Mouse (Mus musculus) v-Abl transformed pro-B cells (cell line): ENCODE data around the gene 1810010D01Rik.

Experiments
- in situ Hi-C, 2 experiments: fragments of 400-800 bp; cut with MboI; formaldehyde crosslinking; loops; one replicate each; pipeline ENCODE4 v1.15.1; 2025; ENCODE audit not compliant: unreplicated experiment in 2 of 2

1810010D01Rik gene

DNA sequence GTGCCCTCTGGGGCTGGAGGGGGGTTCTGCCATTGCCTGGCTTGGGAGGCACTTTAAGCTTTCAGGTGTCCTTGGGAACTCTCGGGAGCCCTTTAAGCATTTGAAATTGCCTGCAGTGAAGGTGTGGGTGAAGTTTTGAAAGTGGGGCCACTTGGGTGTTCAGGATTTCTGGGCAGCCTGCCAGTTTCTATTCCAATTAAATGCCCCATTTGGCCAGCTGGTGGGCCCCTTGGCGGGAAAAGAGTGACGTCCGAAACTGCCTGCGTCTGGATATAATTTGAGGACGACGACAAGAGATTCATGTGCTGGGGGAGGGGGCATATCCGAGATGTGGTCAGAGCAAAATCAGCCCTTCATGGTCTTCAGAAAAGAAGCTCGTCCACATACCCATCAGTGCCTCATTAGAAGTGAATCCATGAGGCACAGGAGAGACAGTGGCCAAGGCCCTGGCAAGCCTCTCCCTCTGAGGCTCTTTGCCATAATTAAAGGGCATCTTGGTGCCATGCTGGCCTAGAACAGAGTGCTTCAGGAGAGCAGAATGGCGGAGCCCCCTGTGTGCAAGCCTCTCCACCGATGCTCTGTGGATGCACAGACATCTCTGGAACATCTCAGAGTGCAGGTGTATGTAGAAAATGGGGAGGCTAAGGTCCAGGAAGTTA lies 26.4 kb downstream of the 1810010D01Rik start:
- in situ Hi-C loops = no loop called here

- in situ Hi-C loops = no loop called here
Measured at GRCm38 (mm10) chr7:145179691-145180091, 28.2 kb downstream of the 1810010D01Rik start.

DNA sequence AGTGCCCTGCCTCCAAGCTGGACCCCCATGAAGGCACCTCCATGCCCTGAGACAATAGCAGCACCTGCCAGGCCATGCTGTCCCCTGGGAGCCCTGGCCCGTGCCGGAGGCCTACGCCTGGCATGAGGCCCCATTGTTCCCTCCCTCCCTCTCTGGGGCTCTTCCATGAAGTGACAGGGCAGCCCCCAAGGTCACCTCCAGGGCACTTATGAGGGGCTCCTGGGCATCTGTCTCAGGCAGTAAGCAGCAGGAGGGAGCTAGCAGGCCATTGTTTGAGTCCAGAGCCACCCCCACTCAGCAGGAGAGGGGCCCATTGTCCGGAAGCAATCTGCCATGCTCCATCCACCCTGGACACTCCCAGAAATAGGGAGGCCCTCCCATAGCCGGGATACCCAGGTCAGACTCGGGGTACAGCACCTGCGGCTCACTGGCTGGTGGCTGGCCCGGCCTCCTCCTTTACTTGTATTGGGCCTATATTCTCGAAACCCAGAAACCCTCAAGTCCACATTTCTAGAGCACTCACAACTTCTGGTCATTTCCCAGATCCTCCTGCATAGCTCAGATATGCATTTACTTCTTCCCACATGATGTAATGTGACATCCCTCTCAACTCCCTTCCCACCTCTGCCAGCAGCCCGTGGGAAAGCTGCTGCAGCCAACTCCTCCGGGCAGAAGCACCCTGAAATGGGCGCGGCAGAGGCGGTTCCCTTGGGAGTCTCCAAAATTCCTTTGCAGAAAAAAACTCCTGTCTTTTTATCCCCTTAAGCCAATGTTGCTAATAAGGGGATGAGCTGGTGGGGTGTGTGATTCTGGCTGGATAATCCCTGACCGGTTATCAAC lies 30.9 kb downstream of the 1810010D01Rik start:
- in situ Hi-C loops = no loop called here

- in situ Hi-C loops = no loop called here
Measured at GRCm38 (mm10) chr7:145173563-145173962, 34.4 kb downstream of the 1810010D01Rik start.

DNA sequence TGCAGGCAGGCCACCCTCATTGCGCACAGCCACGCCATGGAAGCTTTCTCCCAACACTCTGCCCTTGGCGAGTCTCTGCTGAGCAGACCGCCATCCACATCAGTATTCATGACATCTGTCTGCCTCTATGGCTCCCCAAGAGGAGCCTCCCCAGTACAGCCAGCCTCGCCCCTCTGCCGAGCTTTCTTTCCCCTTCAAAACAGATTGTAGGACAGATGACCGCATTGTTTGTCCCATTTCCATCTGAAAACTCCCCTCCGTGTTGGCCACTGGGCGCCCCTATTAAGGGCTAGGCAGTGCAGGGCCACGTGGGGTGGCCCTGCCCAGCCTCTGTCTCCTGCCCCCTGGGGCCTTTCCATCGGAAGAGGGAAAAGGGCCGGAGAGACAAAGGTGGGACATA lies 34.8 kb downstream of the 1810010D01Rik start:
- in situ Hi-C loops = no loop called here

DNA sequence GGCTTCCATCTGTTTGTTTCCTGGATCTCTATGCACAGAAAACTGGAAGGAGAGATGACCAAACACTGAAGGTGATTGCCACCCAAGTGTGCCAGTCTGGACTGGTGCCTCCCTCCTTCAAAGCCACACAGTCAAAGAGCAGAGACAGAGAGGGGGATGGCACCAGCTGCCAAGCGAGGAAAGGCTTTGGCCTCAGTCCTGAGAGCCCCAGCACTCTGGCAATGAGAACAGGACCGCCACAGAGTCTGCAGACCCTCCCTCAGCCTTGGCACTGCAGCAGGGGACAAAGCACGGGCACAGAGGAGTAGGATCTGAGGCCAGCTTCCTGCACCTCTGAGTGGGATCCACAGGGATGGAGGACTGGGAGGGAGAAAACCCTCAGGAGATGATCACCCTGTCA lies 38.2 kb downstream of the 1810010D01Rik start:
- in situ Hi-C loops = no loop called here

DNA sequence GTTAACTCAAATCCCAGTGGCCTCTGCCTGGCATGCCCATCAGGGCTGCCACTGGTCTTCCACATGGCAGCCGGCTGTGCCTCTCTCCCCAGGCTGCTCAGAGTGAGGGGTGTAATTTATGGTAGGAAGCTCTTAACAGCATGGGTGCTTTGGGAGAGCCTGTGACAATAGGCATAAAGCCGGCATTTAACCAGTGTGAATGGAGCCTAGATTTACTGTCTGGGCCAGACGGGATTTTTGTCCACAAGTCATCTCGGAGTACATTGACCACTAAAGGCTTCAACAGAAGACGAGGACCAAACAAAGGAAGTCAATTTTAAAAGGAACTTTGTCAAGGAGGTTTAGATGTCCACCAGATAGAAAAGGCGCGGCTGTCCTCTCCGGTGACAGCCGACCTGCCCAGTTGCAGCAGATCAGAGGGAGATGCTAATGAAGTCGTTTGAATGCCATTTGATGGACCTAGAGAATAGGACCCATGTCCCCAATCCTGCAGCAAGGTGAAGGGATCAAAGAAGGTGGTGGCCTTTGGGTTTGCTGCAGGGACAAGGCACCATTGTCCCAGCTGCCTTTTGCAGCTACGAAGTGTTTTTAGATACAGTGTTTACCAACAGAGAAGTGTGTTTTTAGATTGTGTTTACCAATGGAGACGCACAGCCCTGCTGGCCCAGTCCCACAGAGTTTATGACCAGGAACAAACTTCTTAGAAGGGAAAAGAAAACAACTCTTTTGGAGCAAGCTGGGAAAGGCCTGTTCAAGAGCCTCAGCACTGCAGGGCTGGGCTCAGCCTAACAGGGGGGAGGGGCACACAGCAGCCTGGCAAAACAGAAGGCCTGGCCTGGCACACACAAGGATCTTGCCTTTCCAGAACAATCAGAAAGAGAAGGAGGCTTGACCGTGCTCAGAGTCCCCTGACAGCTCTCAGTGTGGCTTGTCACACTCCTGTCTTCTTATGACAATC lies 48.4 kb downstream of the 1810010D01Rik start:
- in situ Hi-C loops = no loop called here
